Mouse (Mus musculus) limb, embryonic 11.5 days (tissue): ENCODE measurements around the gene Cdhr3. TPM values are rescaled to one million over a fixed set of nuclear protein-coding genes. Genes with fewer than 3 reads are reported as not detected.

Source experiments
- ATAC-seq: fragments of 200-750 bp; cut with Nextera tagmentation; 2 replicates; pipeline ENCODE4 v1.8.0; 2017; ENCODE audit warnings: low read depth; ENCODE audit not compliant: insufficient number of reproducible peaks, low FRiP score, low TSS enrichment
- DNase-seq: peaks from one replicate; pipeline ENCODE4 v3.0.0-alpha.2; 2015; ENCODE audit warnings: low spot score
- H3K27ac ChIP-seq: fragments of 300-500 bp; sonication (generic); replicated peaks from 2 replicates; pipeline ENCODE4 v1.5.1; 2014; ENCODE audit warnings: low read depth, mild to moderate bottlenecking, low read length
- H3K27me3 ChIP-seq: fragments of 300-500 bp; sonication (generic); 2 replicates; pipeline ENCODE4 v1.6.1; 2014; ENCODE audit warnings: mild to moderate bottlenecking, low read length, mixed read lengths; ENCODE audit not compliant: control insufficient read depth, insufficient read depth
- H3K36me3 ChIP-seq: fragments of 300-500 bp; sonication (generic); 2 replicates; pipeline ENCODE4 v1.6.1; 2014; ENCODE audit warnings: mild to moderate bottlenecking, low read length, moderate library complexity, mixed read lengths; ENCODE audit not compliant: control insufficient read depth, insufficient read depth
- H3K4me1 ChIP-seq: fragments of 300-500 bp; sonication (generic); 2 replicates; pipeline ENCODE4 v1.6.1; 2014; ENCODE audit warnings: low read length, mixed read lengths; ENCODE audit not compliant: control insufficient read depth, insufficient read depth
- H3K4me2 ChIP-seq: fragments of 300-500 bp; sonication (generic); 2 replicates; pipeline ENCODE4 v1.6.1; 2014; ENCODE audit warnings: low read depth, mild to moderate bottlenecking, moderate library complexity; ENCODE audit not compliant: severe bottlenecking
- H3K4me3 ChIP-seq: fragments of 300-500 bp; sonication (generic); 2 replicates; pipeline ENCODE4 v1.5.1; 2014; ENCODE audit warnings: low read depth, low read length
- H3K9ac ChIP-seq: fragments of 300-500 bp; sonication (generic); 2 replicates; pipeline ENCODE4 v1.6.1; 2014; ENCODE audit warnings: mild to moderate bottlenecking, low read length
- H3K9me3 ChIP-seq: fragments of 300-500 bp; sonication (generic); 2 replicates; pipeline ENCODE4 v1.6.1; 2016; ENCODE audit warnings: low read length; ENCODE audit not compliant: control insufficient read depth
- WGBS: fragments of 180-500 bp; shearing (Covaris S2); extraction: QIAGEN DNeasy Blood & Tissue Kit; methylation state at CpG from one replicate; pipeline ENCODE4 v1.1.7; 2014; 5-methylcytosine and 5-hydroxymethylcytosine counted together
- polyA plus RNA-seq: library from polyadenylated mRNA; unstranded; fragments of >200 nt; fragmentation: Nextera tagmentation; extraction: Ambion mirVana; gene quantifications from 2 replicates; pipeline ENCODE4 v1.2.1, GENCODE M21; 2014

Cdhr3 gene
- polyA plus RNA-seq, 1 experiment from 2014 or later = not detected

DNA sequence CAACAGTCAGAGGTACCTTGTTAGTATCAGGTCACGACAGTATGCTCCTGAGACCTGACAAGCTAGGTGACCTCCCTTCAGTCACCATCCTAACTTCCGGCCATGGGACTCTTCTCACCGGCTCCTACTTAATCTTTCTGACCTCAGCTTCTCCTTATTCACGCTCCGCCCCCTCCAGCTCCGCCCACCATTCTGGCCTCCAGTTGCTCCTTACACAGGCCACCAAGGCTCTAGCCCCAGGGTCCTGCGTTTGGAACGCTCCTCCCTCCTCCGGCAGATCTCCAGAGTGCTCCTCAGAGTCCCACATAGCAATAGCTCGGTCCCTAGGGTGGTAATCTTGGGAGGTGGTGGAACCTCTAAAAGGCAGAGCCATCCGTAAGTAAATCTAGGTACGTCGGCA, 38.9 kb downstream of the Cdhr3 start:
- no peaks in the 10 kb centered on the region for H3K9me3 ChIP-seq
- DNase-seq = no peak
- H3K9ac ChIP-seq = no peak overlapping the region
- 61% methylated on average over 13 of the region's 13 CpGs for WGBS
- peaks cover 8% of the 10 kb centered on the region for H3K4me1 ChIP-seq
- H3K27me3 ChIP-seq = no peaks in the 10 kb centered on the region
- no peak overlapping the region for H3K27ac ChIP-seq
- H3K36me3 ChIP-seq = no peaks in the 10 kb centered on the region
- H3K4me3 ChIP-seq = no peak overlapping the region
- H3K4me2 ChIP-seq = no peak overlapping the region
- no peak for ATAC-seq

DNA sequence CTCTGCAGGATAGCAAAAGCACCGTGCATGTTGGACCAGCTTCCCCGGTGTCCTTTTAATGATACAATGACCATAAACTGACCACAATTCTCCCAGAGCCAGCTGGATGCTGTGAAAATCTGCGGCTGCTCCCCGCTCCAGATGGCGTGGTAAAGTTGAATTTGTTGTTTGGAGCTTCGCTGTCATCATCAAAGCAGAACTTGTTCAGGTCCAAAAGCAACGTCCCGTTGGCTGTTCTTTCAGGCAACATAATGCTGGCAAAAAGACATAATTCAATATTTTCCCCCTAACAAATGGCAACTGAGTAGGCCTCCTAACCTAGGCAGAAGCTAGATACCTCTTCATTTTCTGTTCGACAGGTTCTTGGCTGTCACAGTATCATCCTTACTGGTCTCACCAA, 39.4 kb downstream of the Cdhr3 start:
- WGBS = 56% methylated on average over 9 of the region's 9 CpGs
- no peak overlapping the region for H3K4me2 ChIP-seq
- H3K36me3 ChIP-seq = no peaks in the 10 kb centered on the region
- DNase-seq = no peak
- no peak overlapping the region for H3K4me3 ChIP-seq
- H3K9me3 ChIP-seq = no peaks in the 10 kb centered on the region
- ATAC-seq = no peak
- no peaks in the 10 kb centered on the region for H3K27me3 ChIP-seq
- no peak overlapping the region for H3K9ac ChIP-seq
- no peak overlapping the region for H3K27ac ChIP-seq
- peaks cover 8% of the 10 kb centered on the region for H3K4me1 ChIP-seq

DNA sequence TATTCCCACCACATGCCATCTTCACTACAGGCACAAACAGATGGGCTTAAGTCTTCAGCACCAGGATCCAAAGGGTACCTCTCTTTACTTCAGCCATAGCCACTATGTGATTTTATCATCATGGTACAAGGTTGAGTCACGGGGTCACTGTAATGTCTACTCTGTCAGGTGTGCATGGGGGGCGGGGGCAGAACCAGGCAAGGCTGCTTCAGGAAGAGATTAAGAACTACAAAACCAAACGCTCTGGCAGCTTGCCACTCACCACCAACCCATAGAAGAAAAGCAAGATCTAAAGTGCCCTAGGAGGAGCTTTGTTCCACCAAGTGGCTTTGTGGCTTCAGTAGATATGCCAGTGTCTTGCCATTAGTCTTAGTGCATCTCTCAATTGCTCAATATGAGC, 44.3 kb downstream of the Cdhr3 start:
- Histone ChIP-seq H3K9ac (no peak overlapping the region), H3K27me3 (no peaks in the 10 kb centered on the region), H3K4me2 (no peak overlapping the region), H3K4me1 (no peaks in the 10 kb centered on the region), H3K9me3 (no peaks in the 10 kb centered on the region), H3K27ac (no peak overlapping the region), H3K36me3 (no peaks in the 10 kb centered on the region), H3K4me3 (no peak overlapping the region)
- WGBS = 83% methylated on average over 3 of the region's 3 CpGs
- ATAC-seq (no peak), DNase-seq (no peak)

DNA sequence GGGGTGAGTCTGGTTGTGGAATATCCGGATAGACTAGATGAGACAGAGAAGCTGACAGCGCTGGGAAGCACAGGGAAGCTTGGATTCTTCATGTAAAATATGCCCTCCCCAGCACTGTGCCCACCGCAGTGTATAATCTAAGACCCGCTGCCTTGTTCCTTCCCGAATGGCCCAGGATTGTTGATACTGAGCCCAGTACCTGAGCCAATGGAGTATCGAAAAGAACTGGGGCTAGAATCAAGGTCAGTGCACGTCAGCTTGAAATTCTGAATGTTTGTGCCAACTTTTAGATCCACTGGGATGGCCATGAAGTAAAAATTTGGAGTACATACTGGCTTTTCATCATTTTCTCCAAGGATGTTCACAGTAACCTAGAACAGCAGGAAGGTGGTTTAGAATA, 46.2 kb downstream of the Cdhr3 start:
- 89% methylated on average over 7 of the region's 7 CpGs for WGBS
- H3K9me3 ChIP-seq = no peaks in the 10 kb centered on the region
- no peak overlapping the region for H3K4me2 ChIP-seq
- no peak overlapping the region for H3K27ac ChIP-seq
- no peaks in the 10 kb centered on the region for H3K36me3 ChIP-seq
- no peak overlapping the region for H3K4me3 ChIP-seq
- ATAC-seq (no peak), DNase-seq (no peak)
- H3K9ac ChIP-seq = no peak overlapping the region
- H3K27me3 ChIP-seq = no peaks in the 10 kb centered on the region
- no peaks in the 10 kb centered on the region for H3K4me1 ChIP-seq

DNA sequence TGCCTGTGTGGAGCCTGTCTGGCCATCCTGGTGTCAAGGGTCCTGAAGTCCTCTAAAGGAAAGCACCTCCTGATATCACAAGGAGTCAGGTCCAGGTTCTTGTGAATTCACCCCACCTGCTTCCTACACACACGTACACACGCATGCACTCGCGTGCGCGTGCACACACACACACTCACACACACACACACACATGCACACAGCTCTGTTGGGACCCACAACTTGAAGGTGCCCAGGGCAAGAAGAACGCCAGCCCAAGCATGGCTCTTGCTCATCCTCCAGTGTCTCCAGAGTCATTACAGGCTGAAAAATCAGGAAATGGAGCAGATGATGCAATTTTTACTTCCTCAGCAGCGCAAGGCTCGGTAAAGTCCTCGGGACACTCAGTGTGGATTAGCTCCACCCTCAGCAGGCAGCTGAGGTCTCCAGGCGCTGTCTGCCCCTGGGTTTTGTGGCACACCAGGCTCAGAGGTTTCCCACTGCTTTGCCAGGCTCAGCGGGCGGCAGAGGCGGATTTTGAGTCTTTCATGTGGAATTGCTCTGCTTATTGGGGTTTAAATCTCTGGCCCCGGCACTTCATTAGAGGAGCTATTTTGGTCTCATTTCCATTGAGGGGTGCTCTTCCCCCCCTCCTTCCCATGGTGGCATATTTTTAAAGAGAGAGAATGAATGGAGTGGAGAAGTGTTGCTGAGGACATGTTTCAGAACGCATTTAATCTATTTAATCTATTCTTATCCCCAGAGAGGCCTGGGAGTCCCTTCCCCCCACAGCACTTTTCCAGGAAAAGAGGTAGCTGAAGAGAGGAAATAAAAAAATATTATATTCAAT, 46.9 kb downstream of the Cdhr3 start:
- no peaks in the 10 kb centered on the region for H3K9me3 ChIP-seq
- no peak overlapping the region for H3K27ac ChIP-seq
- DNase-seq (no peak), ATAC-seq (no peak)
- no peaks in the 10 kb centered on the region for H3K4me1 ChIP-seq
- no peaks in the 10 kb centered on the region for H3K36me3 ChIP-seq
- H3K4me2 ChIP-seq = no peak overlapping the region
- WGBS = 52% methylated on average over 16 of the region's 16 CpGs
- no peak overlapping the region for H3K9ac ChIP-seq
- H3K27me3 ChIP-seq = no peaks in the 10 kb centered on the region
- no peak overlapping the region for H3K4me3 ChIP-seq

DNA sequence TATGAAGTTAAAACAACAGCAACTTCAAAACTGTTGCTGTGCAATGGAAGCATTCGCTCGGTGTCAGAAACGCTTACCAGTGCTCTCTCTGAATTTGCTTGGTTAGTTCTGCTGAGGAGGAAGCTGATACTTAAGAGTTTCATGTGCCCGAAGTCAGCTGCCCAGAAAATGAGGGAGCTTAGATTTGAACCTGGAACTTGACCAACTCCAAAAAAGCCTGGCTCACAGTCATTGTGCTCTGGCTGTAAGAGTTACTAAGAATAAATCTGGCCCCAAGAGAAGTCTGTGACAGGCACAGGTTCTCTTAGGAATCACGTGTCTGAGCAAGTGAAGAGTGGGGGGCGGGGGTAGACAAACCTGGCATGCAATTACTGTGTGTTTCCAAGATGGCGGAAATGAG, 51.2 kb downstream of the Cdhr3 start:
- Histone ChIP-seq H3K27ac (no peak overlapping the region), H3K4me3 (no peak overlapping the region), H3K36me3 (no peaks in the 10 kb centered on the region), H3K4me2 (no peak overlapping the region), H3K4me1 (no peaks in the 10 kb centered on the region), H3K9ac (no peak overlapping the region), H3K27me3 (no peaks in the 10 kb centered on the region), H3K9me3 (no peaks in the 10 kb centered on the region)
- ATAC-seq (no peak), DNase-seq (no peak)
- WGBS = 90% methylated on average over 7 of the region's 7 CpGs

DNA sequence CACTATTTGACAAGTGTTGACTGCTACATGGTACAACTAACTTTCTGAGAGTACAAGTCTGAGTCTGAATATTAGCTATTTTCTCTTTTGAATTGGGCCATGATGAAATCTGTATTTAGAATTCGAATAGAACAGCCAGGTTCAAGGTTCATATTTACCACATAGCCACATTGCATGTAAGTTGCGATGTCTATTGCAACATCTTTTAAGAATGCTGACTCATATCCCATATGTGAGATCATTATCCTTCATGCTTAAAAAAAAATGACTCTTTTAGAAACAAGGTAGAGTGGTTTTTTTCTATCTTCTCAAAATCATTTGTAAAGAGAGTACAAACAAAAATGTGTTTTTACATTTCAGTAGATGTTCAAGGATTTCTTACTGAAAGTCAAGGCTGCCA, 51.9 kb downstream of the Cdhr3 start:
- Histone ChIP-seq H3K4me3 (no peak overlapping the region), H3K4me2 (no peak overlapping the region), H3K9me3 (no peaks in the 10 kb centered on the region), H3K9ac (no peak overlapping the region), H3K27ac (no peak overlapping the region), H3K36me3 (no peaks in the 10 kb centered on the region), H3K4me1 (no peaks in the 10 kb centered on the region; the same call in 1 of the 2 replicates), H3K27me3 (no peaks in the 10 kb centered on the region)
- ATAC-seq (no peak), DNase-seq (no peak)
- 87% methylated on average over 2 of the region's 2 CpGs for WGBS

DNA sequence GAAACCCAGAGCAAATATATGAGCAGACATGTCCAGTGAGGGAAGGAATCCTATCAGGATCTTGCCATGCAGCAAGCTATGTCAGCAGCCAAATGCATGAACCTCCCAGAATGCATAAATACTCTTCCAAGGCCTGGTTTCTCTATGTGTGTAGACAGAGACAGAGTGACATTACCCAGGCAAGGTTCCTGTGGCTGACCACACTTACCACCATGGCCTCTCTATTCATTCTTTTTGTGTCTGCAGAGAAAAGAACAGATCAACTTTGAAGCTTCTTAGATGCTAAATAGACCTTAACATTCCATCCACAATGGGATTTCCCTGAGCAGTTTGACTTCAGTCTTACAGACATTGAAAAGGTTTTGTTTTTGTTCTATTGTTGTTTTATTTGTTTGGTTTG, 54.0 kb downstream of the Cdhr3 start:
- H3K9ac ChIP-seq = no peak overlapping the region
- H3K9me3 ChIP-seq = no peaks in the 10 kb centered on the region
- no peak for ATAC-seq
- no peak overlapping the region for H3K27ac ChIP-seq
- no peak overlapping the region for H3K4me2 ChIP-seq
- H3K4me3 ChIP-seq = no peak overlapping the region
- no peaks in the 10 kb centered on the region for H3K36me3 ChIP-seq
- H3K27me3 ChIP-seq = no peaks in the 10 kb centered on the region
- DNase-seq = no peak
- H3K4me1 ChIP-seq = no peaks in the 10 kb centered on the region; the same call in 1 of the 2 replicates
